Mouse (Mus musculus): ENCODE measurements around the gene Elf1. TPM values are rescaled to one million over a fixed set of nuclear protein-coding genes. Genes with fewer than 3 reads are reported as not detected.
A peak's percentile ranks its signal among the peaks of the same experiment; 100 is the strongest.

Elf1 gene
- total and polyA plus RNA-seq, 3 experiments = 21.5 to 43.1 (median 24.2) TPM

DNA sequence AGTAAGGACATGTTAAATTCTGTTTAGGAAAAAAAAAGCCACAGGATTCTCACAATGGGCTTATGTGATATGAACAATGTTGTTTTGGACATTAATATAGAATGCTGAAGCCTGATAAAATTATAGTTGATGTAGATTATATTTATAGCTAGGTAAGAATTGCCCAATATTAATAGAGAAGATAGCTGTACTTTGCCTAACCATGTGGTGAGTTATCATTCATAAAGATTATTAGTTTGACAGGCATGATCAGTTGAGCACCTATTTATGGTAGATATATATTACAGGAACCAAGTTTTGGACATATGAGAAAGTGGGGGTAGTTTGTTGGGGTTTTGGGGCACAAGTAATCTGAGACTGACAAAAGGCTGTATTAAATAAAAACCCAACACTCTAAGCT, 39.6 kb downstream of the Elf1 start (continued):
- no peak for TF ChIP-seq POLR2AphosphoS5 (IDR thresholded peaks at IDR 0.05; ENCODE audit: borderline replicate concordance, low read depth, low read length)
- TF ChIP-seq TBP (IDR thresholded peaks at IDR 0.05; ENCODE audit: low read depth, low read length) = no peak
- no peak for TF ChIP-seq MEF2A (IDR thresholded peaks at IDR 0.05; ENCODE audit: extremely low read depth, insufficient replicate concordance, low read depth, low read length, poor library complexity, severe bottlenecking)
- TF ChIP-seq ZMIZ1 (IDR thresholded peaks at IDR 0.05; ENCODE audit: low read depth, low read length) = no peak
- TF ChIP-seq ZKSCAN1 (IDR thresholded peaks at IDR 0.05; ENCODE audit: low read depth, low read length) = no peak
- no peak for TF ChIP-seq ELF1 (IDR thresholded peaks at IDR 0.05; ENCODE audit: low read depth, low read length)
- TF ChIP-seq NRF1 (IDR thresholded peaks at IDR 0.05; ENCODE audit: insufficient read depth, low read depth, low read length, poor library complexity, severe bottlenecking) = no peak

DNA sequence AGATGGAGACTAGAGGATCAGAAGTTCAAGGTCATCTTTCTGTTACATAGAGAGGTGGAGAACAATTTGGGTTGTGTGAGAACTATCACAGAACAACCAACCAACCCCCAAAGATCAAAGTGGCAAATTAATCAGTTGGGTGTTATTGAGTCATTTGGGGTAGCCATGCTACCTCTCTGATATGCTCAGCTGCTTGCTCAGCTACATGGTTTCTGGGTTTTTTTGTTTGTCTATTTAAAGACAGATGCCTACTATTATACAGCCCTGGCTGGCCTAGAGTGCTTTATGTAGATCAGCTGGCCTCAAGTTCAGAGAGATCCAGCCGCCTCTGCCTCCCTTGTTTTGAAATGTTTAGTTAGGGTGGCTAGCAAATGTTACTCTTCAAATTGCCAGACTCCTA, 40.1 kb downstream of the Elf1 start:
- Histone ChIP-seq H3K79me2 (ENCODE audit: control insufficient read depth, insufficient read depth, low read length, poor library complexity) (peaks cover 77% of the 10 kb centered on the region), H3K36me3 (ENCODE audit: control insufficient read depth in 1 of 2, insufficient read depth in 2 of 2, low read length in 2 of 2) (peaks cover 0 to 51% of the 10 kb centered on the region in 2 experiments; a peak in 2 of 4 replicates), H3K27ac (ENCODE audit: control insufficient read depth, low read depth, low read length) (peak overlapping the region; percentile 100), H3K9me3 (replicated peaks; ENCODE audit: insufficient read depth, low read length) (no peaks in the 10 kb centered on the region), H3K27me3 (ENCODE audit: control insufficient read depth in 1 of 2, insufficient read depth in 2 of 2, low read length in 2 of 2) (no peaks in the 10 kb centered on the region), H3K4me3 (ENCODE audit: control insufficient read depth in 1 of 2, insufficient read depth in 1 of 2, low read depth in 2 of 2, low read length in 2 of 2) (peak overlapping the region; percentile 25 to 35; a peak in 3 of 4 replicates), H3K9ac (ENCODE audit: control insufficient read depth, low read depth, low read length, poor library complexity, severe bottlenecking) (peak overlapping the region; percentile 75), H3K4me1 (ENCODE audit: control insufficient read depth in 1 of 2, insufficient read depth in 2 of 2, low read length in 2 of 2) (peaks cover 30 to 32% of the 10 kb centered on the region in 2 experiments)
- DNase-seq (ENCODE audit: low read depth, low spot score) = peak; percentile 53
- TF ChIP-seq MXI1 (IDR thresholded peaks at IDR 0.05; ENCODE audit: low read depth, low read length) (peak; percentile 23; the same call in 1 of the 2 replicates), MYB (IDR thresholded peaks at IDR 0.05; ENCODE audit: low read depth, low read length) (0 out of 2 replicates have a peak, but pooled peaks have one; percentile 25), EP300 (IDR thresholded peaks at IDR 0.05; ENCODE audit: low read depth in 1 of 2, low read length in 2 of 2) (0 out of 4 replicates have a peak, but pooled peaks of 1 of the 2 experiments have one; percentile 6), CHD2 (IDR thresholded peaks at IDR 0.05; ENCODE audit: low read length) (no peak), ETS1 (IDR thresholded peaks at IDR 0.05; ENCODE audit: low read depth, low read length) (0 out of 2 replicates have a peak, but pooled peaks have one; percentile 14), SIN3A (IDR thresholded peaks at IDR 0.05; ENCODE audit: low read length) (0 out of 2 replicates have a peak, but pooled peaks have one; percentile 54), MAZ (IDR thresholded peaks at IDR 0.05; ENCODE audit: low read depth, low read length) (0 out of 2 replicates have a peak, but pooled peaks have one; percentile 27), MEF2A (IDR thresholded peaks at IDR 0.05; ENCODE audit: extremely low read depth, insufficient replicate concordance, low read depth, low read length, poor library complexity, severe bottlenecking) (no peak), UBTF (IDR thresholded peaks at IDR 0.05; ENCODE audit: borderline replicate concordance, insufficient read depth, low read depth, low read length) (no peak), SMC3 (IDR thresholded peaks at IDR 0.05; ENCODE audit: low read depth, low read length) (0 out of 2 replicates have a peak, but pooled peaks have one; percentile 5), ZMIZ1 (IDR thresholded peaks at IDR 0.05; ENCODE audit: low read depth, low read length) (0 out of 2 replicates have a peak, but pooled peaks have one; percentile 15), JUND (IDR thresholded peaks at IDR 0.05; ENCODE audit: low read depth, low read length) (no peak), NELFE (IDR thresholded peaks at IDR 0.05; ENCODE audit: low read depth, low read length) (no peak; the same call in 1 of the 2 replicates), POLR2AphosphoS5 (IDR thresholded peaks at IDR 0.05; ENCODE audit: borderline replicate concordance, low read depth, low read length) (no peak), MAX (IDR thresholded peaks at IDR 0.05; ENCODE audit: low read length) (peak; percentile 30; the same call in 1 of the 2 replicates)

Data from MEL (cell line).